Mouse (Mus musculus) cortical plate, adult 2 months (tissue): Measurements from ENCODE around the gene Pygo2. TPM values are rescaled to one million over a fixed set of nuclear protein-coding genes. Genes with fewer than 3 reads are reported as not detected.
A peak's percentile ranks its signal among the peaks of the same experiment; 100 is the strongest.

Experiments used
- H3K27ac ChIP-seq: fragments of 200-500 bp; 2 replicates; pipeline ENCODE4 v1.5.1; 2012; ENCODE audit warnings: low read length, control low read depth, inconsistent platforms; ENCODE audit not compliant: insufficient read depth
- H3K4me1 ChIP-seq: fragments of 200-500 bp; 2 replicates; pipeline ENCODE4 v1.6.1; 2011; ENCODE audit warnings: low read length; ENCODE audit not compliant: control insufficient read depth, insufficient read depth
- H3K4me3 ChIP-seq: fragments of 200-500 bp; 2 replicates; pipeline ENCODE4 v1.5.1; 2011; ENCODE audit warnings: mild to moderate bottlenecking, low read length, control low read depth; ENCODE audit not compliant: insufficient read depth
- CTCF ChIP-seq: fragments of 200-500 bp; IDR thresholded peaks from 2 replicates; pipeline ENCODE4 v1.5.1; 2011; ENCODE audit warnings: mild to moderate bottlenecking, control low read depth, low read length; ENCODE audit not compliant: insufficient read depth; ENCODE audit errors: extremely low read depth
- POLR2A ChIP-seq: fragments of 200-500 bp; IDR thresholded peaks from 2 replicates; pipeline ENCODE4 v1.6.1; 2011; ENCODE audit warnings: mild to moderate bottlenecking, low read length, control low read depth; ENCODE audit not compliant: insufficient read depth; ENCODE audit errors: extremely low read depth
- polyA plus RNA-seq: library from polyadenylated mRNA; depleted of rRNA; stranded (reverse); fragments of >200 nt; gene quantifications from 2 replicates; pipeline ENCODE4 v1.2.3, GENCODE M21; 2012; rRNA removed

The Pygo2 gene
- polyA plus RNA-seq, result 43.4 and 47.2 TPM in 2 replicates

GRCm38 (mm10) chr3:89430171-89431159, at the start of gene Pygo2:
TSS of gene Pygo2 (plus strand) at chr3:89430214.
- Histone ChIP-seq H3K4me1 (peaks cover 3% of the 10 kb centered on the region), H3K4me3 (peak within 1 kb of the TSS; percentile 60)
- TF ChIP-seq POLR2A (peak; percentile 75), CTCF (no peak)

GRCm38 (mm10) chr3:89380291-89380690, 49.7 kb upstream of the Pygo2 start:
- TF ChIP-seq CTCF (no peak), POLR2A (no peak)
- peaks cover 2% of the 10 kb centered on the region; the same call in 1 of the 2 replicates for H3K4me1 ChIP-seq
- no peak overlapping the region for H3K4me3 ChIP-seq
- no peak overlapping the region for H3K27ac ChIP-seq

More at GRCm38 (mm10) chr3:89430171-89431159, at the start of gene Pygo2:
- peak within 1 kb of the TSS; percentile 29 for H3K27ac ChIP-seq

GRCm38 (mm10) chr3:89380711-89381110, 49.3 kb upstream of the Pygo2 start:
- H3K4me3 ChIP-seq, result no peak overlapping the region
- peaks cover 2% of the 10 kb centered on the region; the same call in 1 of the 2 replicates for H3K4me1 ChIP-seq
- TF ChIP-seq CTCF (no peak), POLR2A (no peak)
- no peak overlapping the region for H3K27ac ChIP-seq

- Histone ChIP-seq H3K27ac (no peak overlapping the region), H3K4me1 (peaks cover 2% of the 10 kb centered on the region; the same call in 1 of the 2 replicates), H3K4me3 (no peak overlapping the region)
- TF ChIP-seq POLR2A (no peak), CTCF (no peak)
Observed at GRCm38 (mm10) chr3:89381233-89381632, 48.8 kb upstream of the Pygo2 start.

GRCm38 (mm10) chr3:89382033-89382882, 47.8 kb upstream of the Pygo2 start:
- Histone ChIP-seq H3K27ac (no peak overlapping the region), H3K4me1 (peaks cover 2% of the 10 kb centered on the region; the same call in 1 of the 2 replicates), H3K4me3 (no peak overlapping the region)
- TF ChIP-seq CTCF (no peak), POLR2A (no peak)

GRCm38 (mm10) chr3:89382950-89383349, 47.1 kb upstream of the Pygo2 start:
- no peak overlapping the region for H3K27ac ChIP-seq
- no peak for TF ChIP-seq CTCF
- TF ChIP-seq POLR2A, result no peak
- H3K4me1 ChIP-seq, result peaks cover 2% of the 10 kb centered on the region; the same call in 1 of the 2 replicates
- no peak overlapping the region for H3K4me3 ChIP-seq

GRCm38 (mm10) chr3:89383651-89384255, 46.3 kb upstream of the Pygo2 start:
- H3K4me3 ChIP-seq, result no peak overlapping the region
- no peaks in the 10 kb centered on the region for H3K4me1 ChIP-seq
- TF ChIP-seq POLR2A, result no peak
- no peak for TF ChIP-seq CTCF
- no peak overlapping the region for H3K27ac ChIP-seq

GRCm38 (mm10) chr3:89384331-89385076, 45.5 kb upstream of the Pygo2 start:
- H3K4me1 ChIP-seq, result no peaks in the 10 kb centered on the region
- H3K27ac ChIP-seq, result no peak overlapping the region
- no peak overlapping the region for H3K4me3 ChIP-seq
- TF ChIP-seq POLR2A, result no peak
- no peak for TF ChIP-seq CTCF
